Mouse (Mus musculus): ENCODE measurements around the gene Ralgps1. TPM values are rescaled to one million over a fixed set of nuclear protein-coding genes. Genes with fewer than 3 reads are reported as not detected.
A peak's percentile ranks its signal among the peaks of the same experiment; 100 is the strongest.

The Ralgps1 gene
- polyA plus RNA-seq, 1 experiment from 2014 or later, result 50.4 TPM

DNA sequence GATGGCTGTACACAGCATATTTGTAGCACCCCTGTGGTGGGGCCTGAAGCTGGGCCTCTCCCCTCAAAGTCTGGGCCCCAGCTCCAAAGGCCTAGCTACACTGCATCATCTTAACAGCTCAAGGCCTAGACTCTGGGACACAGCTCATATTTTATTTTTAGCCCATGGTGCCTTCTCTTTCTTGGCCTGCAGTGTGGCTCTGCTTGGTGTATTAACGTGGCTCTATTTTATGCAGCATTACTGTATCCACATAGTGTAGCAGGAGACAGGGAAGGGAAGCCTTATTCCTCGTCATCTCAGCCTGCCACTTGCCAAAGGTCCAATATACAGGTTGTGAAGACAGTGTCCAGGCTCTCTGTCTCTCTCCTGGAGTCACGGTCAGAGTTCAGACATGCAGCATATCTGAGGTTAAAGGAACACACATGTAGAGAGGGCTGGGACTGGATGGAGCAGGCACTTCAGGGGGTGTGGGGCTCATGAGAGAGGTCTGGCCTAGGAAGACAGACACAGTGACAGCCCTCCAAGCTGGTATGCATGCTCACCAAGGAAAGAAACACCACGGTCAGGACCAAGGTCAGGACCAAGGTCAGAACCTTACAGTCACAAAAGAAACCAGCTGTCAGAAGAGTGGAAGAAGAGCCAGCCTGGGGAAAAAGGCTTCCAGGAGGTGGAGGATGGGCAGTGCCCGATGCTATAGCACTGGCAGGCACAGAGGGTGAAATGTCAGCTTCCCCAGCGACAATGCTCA is 102.7 kb downstream of the Ralgps1 start:
- Histone ChIP-seq H3K4me2 (ENCODE audit: low read length) (no peak overlapping the region), H3K4me3 (replicated peaks; ENCODE audit: low read length) (no peak overlapping the region), H3K36me3 (ENCODE audit: control insufficient read depth, insufficient read depth) (no peaks in the 10 kb centered on the region), H3K9me3 (ENCODE audit: control insufficient read depth, low read length) (no peaks in the 10 kb centered on the region), H3K27me3 (replicated peaks; ENCODE audit: control insufficient read depth, insufficient read depth, low read length) (no peaks in the 10 kb centered on the region), H3K27ac (ENCODE audit: low read length) (no peak overlapping the region), H3K4me1 (replicated peaks; ENCODE audit: control insufficient read depth, insufficient read depth, low read length) (peaks cover 34% of the 10 kb centered on the region), H3K9ac (replicated peaks; ENCODE audit: low read depth, low read length) (no peak overlapping the region)
- WGBS, result 87% methylated on average over 6 of the region's 6 CpGs
- no peak for ATAC-seq

DNA sequence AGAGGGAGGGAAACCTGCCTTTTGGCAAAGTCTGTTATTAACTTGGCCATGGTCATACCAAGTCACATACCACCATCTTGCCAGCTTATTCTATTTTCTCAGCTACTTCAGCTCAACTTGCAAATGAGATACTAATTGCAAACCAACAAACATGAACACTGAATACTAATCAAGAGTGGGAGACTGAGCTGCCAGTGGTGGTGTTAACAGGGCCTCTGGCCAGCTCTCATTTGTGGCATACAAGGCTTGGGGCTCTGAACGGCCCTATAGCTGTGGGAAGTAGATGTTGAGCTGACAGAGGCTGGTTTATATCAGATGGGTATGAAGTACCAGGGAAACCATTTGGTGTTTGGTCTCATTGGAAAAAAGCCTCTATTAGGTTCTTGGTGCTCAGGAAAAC is 104.2 kb downstream of the Ralgps1 start:
- Histone ChIP-seq H3K4me3 (replicated peaks; ENCODE audit: low read length) (no peak overlapping the region), H3K4me1 (replicated peaks; ENCODE audit: control insufficient read depth, insufficient read depth, low read length) (peaks cover 31% of the 10 kb centered on the region), H3K9ac (replicated peaks; ENCODE audit: low read depth, low read length) (no peak overlapping the region), H3K9me3 (ENCODE audit: control insufficient read depth, low read length) (no peaks in the 10 kb centered on the region), H3K36me3 (ENCODE audit: control insufficient read depth, insufficient read depth) (no peaks in the 10 kb centered on the region), H3K27ac (ENCODE audit: low read length) (peak overlapping the region; percentile 24), H3K4me2 (ENCODE audit: low read length) (no peak overlapping the region), H3K27me3 (replicated peaks; ENCODE audit: control insufficient read depth, insufficient read depth, low read length) (no peaks in the 10 kb centered on the region)
- peak; percentile 86 for ATAC-seq
- WGBS, result 23% methylated on average over 1 of the region's 1 CpGs

- peaks cover 25% of the 10 kb centered on the region for H3K4me1 ChIP-seq (replicated peaks; ENCODE audit: control insufficient read depth, insufficient read depth, low read length)
- no peak overlapping the region for H3K4me3 ChIP-seq (replicated peaks; ENCODE audit: low read length)
- no peak overlapping the region for H3K9ac ChIP-seq (replicated peaks; ENCODE audit: low read depth, low read length)
- no peak overlapping the region for H3K27ac ChIP-seq (ENCODE audit: low read length)
- 73% methylated on average over 3 of the region's 3 CpGs for WGBS
- no peaks in the 10 kb centered on the region for H3K36me3 ChIP-seq (ENCODE audit: control insufficient read depth, insufficient read depth)
- no peaks in the 10 kb centered on the region for H3K27me3 ChIP-seq (replicated peaks; ENCODE audit: control insufficient read depth, insufficient read depth, low read length)
- no peak overlapping the region for H3K4me2 ChIP-seq (ENCODE audit: low read length)
- no peak for ATAC-seq
- no peaks in the 10 kb centered on the region for H3K9me3 ChIP-seq (ENCODE audit: control insufficient read depth, low read length)
Measured at GRCm38 (mm10) chr2:33265793-33266192, 105.5 kb downstream of the Ralgps1 start.

DNA sequence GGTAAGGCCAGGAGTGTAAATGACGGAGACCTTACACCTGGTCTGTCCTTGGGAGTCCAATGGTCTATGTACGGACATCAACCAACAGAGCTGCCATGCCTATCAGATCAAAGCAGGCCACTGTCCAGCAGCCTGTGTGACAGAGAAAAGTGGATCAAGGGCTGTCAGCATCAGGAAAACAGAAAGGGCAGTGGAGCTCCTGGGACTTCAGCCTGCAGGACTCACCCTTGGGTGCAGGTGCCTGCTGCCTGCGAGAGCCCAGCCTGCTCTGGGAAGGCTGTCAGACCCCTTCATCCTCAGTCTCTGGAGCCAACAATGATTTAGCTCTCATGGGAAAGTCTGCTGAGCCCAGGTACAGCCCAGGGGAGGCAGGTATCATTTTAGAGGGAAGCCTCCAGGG is 109.8 kb downstream of the Ralgps1 start:
- Histone ChIP-seq H3K9ac (replicated peaks; ENCODE audit: low read depth, low read length) (no peak overlapping the region), H3K4me2 (ENCODE audit: low read length) (no peak overlapping the region), H3K4me3 (replicated peaks; ENCODE audit: low read length) (no peak overlapping the region), H3K36me3 (ENCODE audit: control insufficient read depth, insufficient read depth) (peaks cover 3% of the 10 kb centered on the region; the same call in 1 of the 2 replicates), H3K4me1 (replicated peaks; ENCODE audit: control insufficient read depth, insufficient read depth, low read length) (peaks cover 14% of the 10 kb centered on the region), H3K27me3 (replicated peaks; ENCODE audit: control insufficient read depth, insufficient read depth, low read length) (no peaks in the 10 kb centered on the region), H3K9me3 (ENCODE audit: control insufficient read depth, low read length) (no peaks in the 10 kb centered on the region), H3K27ac (ENCODE audit: low read length) (no peak overlapping the region)
- ATAC-seq, result no peak
- 93% methylated on average over 3 of the region's 3 CpGs for WGBS

- Histone ChIP-seq H3K4me1 (replicated peaks; ENCODE audit: control insufficient read depth, insufficient read depth, low read length) (peaks cover 11% of the 10 kb centered on the region), H3K9me3 (ENCODE audit: control insufficient read depth, low read length) (no peaks in the 10 kb centered on the region), H3K27ac (ENCODE audit: low read length) (no peak overlapping the region), H3K27me3 (replicated peaks; ENCODE audit: control insufficient read depth, insufficient read depth, low read length) (no peaks in the 10 kb centered on the region), H3K4me2 (ENCODE audit: low read length) (no peak overlapping the region), H3K4me3 (replicated peaks; ENCODE audit: low read length) (no peak overlapping the region), H3K36me3 (ENCODE audit: control insufficient read depth, insufficient read depth) (peaks cover 3% of the 10 kb centered on the region; the same call in 1 of the 2 replicates), H3K9ac (replicated peaks; ENCODE audit: low read depth, low read length) (no peak overlapping the region)
- WGBS, result 55% methylated on average over 8 of the region's 8 CpGs
- ATAC-seq, result peak; percentile 20; the same call in 1 of the 2 replicates
Measured at GRCm38 (mm10) chr2:33260772-33261171, 110.5 kb downstream of the Ralgps1 start.

DNA sequence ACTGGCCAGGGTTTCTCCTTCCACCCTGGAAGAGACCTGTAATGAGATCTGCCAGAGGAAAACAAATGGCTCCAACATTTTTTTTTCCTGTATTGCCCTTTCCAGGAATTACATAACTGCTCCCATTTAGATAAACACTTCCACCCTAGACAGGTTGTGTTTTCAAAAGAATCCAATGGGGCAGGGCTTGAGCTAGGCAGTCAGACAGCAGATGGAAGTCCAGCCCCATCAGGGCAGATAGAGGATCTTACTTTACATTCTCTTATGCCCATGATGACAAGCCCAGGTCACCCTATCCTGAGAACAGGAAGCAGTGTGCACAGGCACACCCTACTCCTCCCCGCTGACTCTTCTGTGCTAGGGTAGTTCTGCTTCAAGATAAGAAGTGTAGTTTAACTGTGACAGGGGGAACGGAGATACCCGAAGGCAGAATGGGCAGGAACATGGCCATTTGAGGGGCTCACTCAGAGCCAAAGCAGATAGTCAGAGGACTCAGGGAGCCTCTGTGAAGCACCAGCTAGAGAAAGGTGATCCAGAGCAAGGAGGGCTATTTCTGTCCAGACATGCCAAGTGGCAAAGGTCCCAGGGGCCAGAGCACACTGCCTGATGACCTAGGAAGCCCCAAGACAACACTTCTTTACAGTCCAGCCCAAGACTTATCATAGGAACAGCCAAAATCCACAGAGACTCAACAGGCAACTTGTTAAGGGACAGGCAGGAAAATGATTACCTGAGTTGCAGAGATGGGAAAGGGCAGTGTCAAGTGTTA is 114.3 kb downstream of the Ralgps1 start:
- H3K4me3 ChIP-seq (replicated peaks; ENCODE audit: low read length), result no peak overlapping the region
- H3K27me3 ChIP-seq (replicated peaks; ENCODE audit: control insufficient read depth, insufficient read depth, low read length), result no peaks in the 10 kb centered on the region
- H3K4me2 ChIP-seq (ENCODE audit: low read length), result no peak overlapping the region
- ATAC-seq, result no peak
- no peaks in the 10 kb centered on the region for H3K9me3 ChIP-seq (ENCODE audit: control insufficient read depth, low read length)
- H3K36me3 ChIP-seq (ENCODE audit: control insufficient read depth, insufficient read depth), result peaks cover 3% of the 10 kb centered on the region; the same call in 1 of the 2 replicates
- no peak overlapping the region for H3K27ac ChIP-seq (ENCODE audit: low read length)
- WGBS, result 98% methylated on average over 3 of the region's 3 CpGs
- H3K9ac ChIP-seq (replicated peaks; ENCODE audit: low read depth, low read length), result no peak overlapping the region
- H3K4me1 ChIP-seq (replicated peaks; ENCODE audit: control insufficient read depth, insufficient read depth, low read length), result peaks cover 17% of the 10 kb centered on the region

GRCm38 (mm10) chr2:33254318-33254985 is 116.8 kb downstream of the Ralgps1 start:
- no peaks in the 10 kb centered on the region for H3K36me3 ChIP-seq (ENCODE audit: control insufficient read depth, insufficient read depth)
- H3K27ac ChIP-seq (ENCODE audit: low read length), result no peak overlapping the region; the same call in 1 of the 2 replicates
- no peak overlapping the region for H3K4me2 ChIP-seq (ENCODE audit: low read length)
- H3K9ac ChIP-seq (replicated peaks; ENCODE audit: low read depth, low read length), result no peak overlapping the region
- 84% methylated on average over 9 of the region's 9 CpGs for WGBS
- ATAC-seq, result no peak
- H3K9me3 ChIP-seq (ENCODE audit: control insufficient read depth, low read length), result no peaks in the 10 kb centered on the region
- peaks cover 9% of the 10 kb centered on the region for H3K4me1 ChIP-seq (replicated peaks; ENCODE audit: control insufficient read depth, insufficient read depth, low read length)
- H3K27me3 ChIP-seq (replicated peaks; ENCODE audit: control insufficient read depth, insufficient read depth, low read length), result no peaks in the 10 kb centered on the region
- no peak overlapping the region for H3K4me3 ChIP-seq (replicated peaks; ENCODE audit: low read length)

- Histone ChIP-seq H3K9ac (replicated peaks; ENCODE audit: low read depth, low read length) (no peak overlapping the region), H3K27me3 (replicated peaks; ENCODE audit: control insufficient read depth, insufficient read depth, low read length) (no peaks in the 10 kb centered on the region), H3K9me3 (ENCODE audit: control insufficient read depth, low read length) (no peaks in the 10 kb centered on the region), H3K27ac (ENCODE audit: low read length) (no peak overlapping the region), H3K4me3 (replicated peaks; ENCODE audit: low read length) (no peak overlapping the region), H3K4me1 (replicated peaks; ENCODE audit: control insufficient read depth, insufficient read depth, low read length) (peaks cover 9% of the 10 kb centered on the region), H3K4me2 (ENCODE audit: low read length) (no peak overlapping the region), H3K36me3 (ENCODE audit: control insufficient read depth, insufficient read depth) (no peaks in the 10 kb centered on the region)
- no peak for ATAC-seq
- WGBS, result 59% methylated on average over 4 of the region's 4 CpGs
Measured at GRCm38 (mm10) chr2:33253572-33254190, 117.6 kb downstream of the Ralgps1 start.

DNA sequence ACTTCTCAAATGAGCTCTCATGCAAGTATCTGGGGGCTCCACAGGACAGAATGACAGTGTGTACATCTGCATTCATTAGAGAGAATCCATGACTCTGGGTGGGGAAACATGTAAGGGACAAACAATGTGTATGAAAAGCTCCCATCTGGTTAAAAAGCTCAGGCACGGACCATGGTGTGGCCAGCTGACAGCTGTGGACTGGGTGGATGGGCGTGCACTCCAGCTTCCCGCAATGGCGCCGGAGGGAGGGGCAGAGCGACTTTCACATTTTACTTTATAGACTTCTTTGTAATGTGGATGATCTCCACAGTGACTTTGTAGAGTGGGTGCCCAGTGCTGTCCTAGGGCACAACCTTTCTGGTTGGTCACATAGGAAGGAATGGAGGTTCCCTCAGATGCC is 118.5 kb downstream of the Ralgps1 start:
- no peak overlapping the region for H3K27ac ChIP-seq (ENCODE audit: low read length)
- H3K4me2 ChIP-seq (ENCODE audit: low read length), result no peak overlapping the region
- no peak overlapping the region for H3K9ac ChIP-seq (replicated peaks; ENCODE audit: low read depth, low read length)
- ATAC-seq, result no peak
- peaks cover 9% of the 10 kb centered on the region for H3K4me1 ChIP-seq (replicated peaks; ENCODE audit: control insufficient read depth, insufficient read depth, low read length)
- 87% methylated on average over 6 of the region's 6 CpGs for WGBS
- no peaks in the 10 kb centered on the region for H3K36me3 ChIP-seq (ENCODE audit: control insufficient read depth, insufficient read depth)
- no peaks in the 10 kb centered on the region for H3K9me3 ChIP-seq (ENCODE audit: control insufficient read depth, low read length)
- no peak overlapping the region for H3K4me3 ChIP-seq (replicated peaks; ENCODE audit: low read length)
- no peaks in the 10 kb centered on the region for H3K27me3 ChIP-seq (replicated peaks; ENCODE audit: control insufficient read depth, insufficient read depth, low read length)

Data from forebrain, embryonic 16.5 days (tissue).